ENCODE assay signal across 22 mouse cellular contexts in the genomic region with DNA sequence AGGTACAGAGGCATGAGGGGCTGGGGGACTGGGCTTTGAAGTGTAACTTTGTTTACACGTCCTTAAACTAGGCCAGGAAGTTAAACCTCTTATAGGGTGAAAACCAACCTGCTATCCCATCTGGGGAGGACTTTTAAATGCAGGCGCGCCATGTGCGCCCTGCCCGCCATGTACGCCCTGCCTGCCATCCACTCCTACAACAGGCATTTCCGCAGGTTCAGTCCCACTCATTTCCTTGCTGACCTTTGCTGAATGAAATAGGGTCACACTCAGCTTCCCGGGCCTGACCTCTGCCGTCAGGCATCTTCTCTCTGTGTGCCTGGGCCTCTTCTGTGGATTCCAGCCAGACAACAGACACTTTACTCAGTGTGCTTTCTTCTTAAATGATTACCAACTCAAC. TPM values are rescaled to one million over a fixed set of nuclear protein-coding genes. Genes with fewer than 3 reads are reported as not detected.
A peak's percentile ranks its signal among the peaks of the same experiment; 100 is the strongest.
DNase-seq lines count a peak whose midpoint lies in the region; ATAC-seq and TF ChIP-seq lines count a peak whose summit lies in the region.
"Had no signal": no experiment of that assay in that cellular context is flagged by ENCODE, and none has a peak within 500 bp of the region (broad histone marks: within the 10 kb centered on the region; RNA-seq: fewer than 3 reads in every experiment).

No protein-coding gene starts in this region.

- H3K27ac ChIP-seq in hindbrain, embryonic 10.5 days = no peak overlapping the region
- H3K27ac ChIP-seq in hindbrain, embryonic 14.5 days = no peak overlapping the region
- peak overlapping the region; percentile 28; the same call in 1 of the 2 replicates for H3K27ac ChIP-seq in midbrain, embryonic 10.5 days (replicated peaks)
- no peak overlapping the region for H3K27ac ChIP-seq in midbrain, postnatal 0 days (ENCODE audit: low read depth, low read length)
- H3K27ac ChIP-seq in embryonic facial prominence, embryonic 10.5 days (replicated peaks) = peak overlapping the region; percentile 75
- no peak overlapping the region; the same call in 1 of the 2 replicates for H3K27ac ChIP-seq in limb, embryonic 11.5 days (replicated peaks; ENCODE audit: low read depth, low read length)
- no peak overlapping the region for H3K27ac ChIP-seq in hindbrain, embryonic 12.5 days
- H3K27ac ChIP-seq: forebrain, embryonic 10.5 days; hindbrain, postnatal 0 days; liver, embryonic 13.5 days; stomach, embryonic 15.5 days had no signal

- H3K9ac ChIP-seq in hindbrain, embryonic 14.5 days = no peak overlapping the region
- no peak overlapping the region for H3K9ac ChIP-seq in midbrain, postnatal 0 days (replicated peaks; ENCODE audit: low read length, poor library complexity, severe bottlenecking)
- H3K9ac ChIP-seq in limb, embryonic 11.5 days (ENCODE audit: low read length) = no peak overlapping the region
- no peak overlapping the region for H3K9ac ChIP-seq in hindbrain, embryonic 12.5 days
- H3K9ac ChIP-seq: liver, embryonic 13.5 days; stomach, embryonic 15.5 days had no signal

- WGBS in hindbrain, embryonic 10.5 days = 51% methylated on average over 9 of the region's 9 CpGs
- WGBS in hindbrain, embryonic 14.5 days = 70% methylated on average over 9 of the region's 9 CpGs
- 60% methylated on average over 9 of the region's 9 CpGs for WGBS in midbrain, embryonic 10.5 days
- 80% methylated on average over 9 of the region's 9 CpGs for WGBS in midbrain, postnatal 0 days
- 43% methylated on average over 9 of the region's 9 CpGs for WGBS in embryonic facial prominence, embryonic 10.5 days
- 45% methylated on average over 9 of the region's 9 CpGs for WGBS in limb, embryonic 11.5 days
- 58% methylated on average over 9 of the region's 9 CpGs for WGBS in hindbrain, embryonic 12.5 days

- no peak overlapping the region for H3K4me3 ChIP-seq in hindbrain, embryonic 10.5 days
- no peak overlapping the region for H3K4me3 ChIP-seq in hindbrain, embryonic 14.5 days (replicated peaks; ENCODE audit: low read length)
- H3K4me3 ChIP-seq in midbrain, embryonic 10.5 days = no peak overlapping the region
- H3K4me3 ChIP-seq in midbrain, postnatal 0 days (ENCODE audit: low read depth, low read length) = no peak overlapping the region
- no peak overlapping the region for H3K4me3 ChIP-seq in embryonic facial prominence, embryonic 10.5 days
- no peak overlapping the region for H3K4me3 ChIP-seq in limb, embryonic 11.5 days (ENCODE audit: low read depth, low read length)
- no peak overlapping the region for H3K4me3 ChIP-seq in hindbrain, embryonic 12.5 days
- H3K4me3 ChIP-seq: forebrain, embryonic 10.5 days; liver, embryonic 13.5 days; myocyte; stomach, embryonic 15.5 days had no signal

- H3K4me2 ChIP-seq in hindbrain, embryonic 14.5 days (replicated peaks) = no peak overlapping the region
- H3K4me2 ChIP-seq in midbrain, postnatal 0 days (ENCODE audit: low read depth, low read length, poor library complexity, severe bottlenecking) = no peak overlapping the region
- H3K4me2 ChIP-seq in limb, embryonic 11.5 days (ENCODE audit: low read depth, severe bottlenecking) = no peak overlapping the region
- H3K4me2 ChIP-seq in hindbrain, embryonic 12.5 days (replicated peaks) = no peak overlapping the region
- H3K4me2 ChIP-seq: liver, embryonic 13.5 days; stomach, embryonic 15.5 days had no signal

- H3K4me1 ChIP-seq in hindbrain, embryonic 10.5 days (replicated peaks) = peaks cover 14% of the 10 kb centered on the region
- H3K4me1 ChIP-seq in hindbrain, embryonic 14.5 days (replicated peaks; ENCODE audit: control insufficient read depth, insufficient read depth, low read length) = no peaks in the 10 kb centered on the region
- peaks cover 8% of the 10 kb centered on the region for H3K4me1 ChIP-seq in midbrain, embryonic 10.5 days
- H3K4me1 ChIP-seq in midbrain, postnatal 0 days (ENCODE audit: insufficient read depth, low read length) = no peaks in the 10 kb centered on the region
- peaks cover 34% of the 10 kb centered on the region for H3K4me1 ChIP-seq in embryonic facial prominence, embryonic 10.5 days
- peaks cover 22% of the 10 kb centered on the region for H3K4me1 ChIP-seq in limb, embryonic 11.5 days (ENCODE audit: control insufficient read depth, insufficient read depth, low read length)
- peaks cover 4% of the 10 kb centered on the region; the same call in 1 of the 2 replicates for H3K4me1 ChIP-seq in hindbrain, embryonic 12.5 days
- H3K4me1 ChIP-seq: liver, embryonic 13.5 days; stomach, embryonic 15.5 days had no signal

- ATAC-seq in hindbrain, embryonic 14.5 days (ENCODE audit: low FRiP score) = no peak
- ATAC-seq in midbrain, postnatal 0 days (ENCODE audit: low FRiP score) = no peak
- 0 out of 2 replicates have a peak, but pooled peaks have one; percentile 31 for ATAC-seq in limb, embryonic 11.5 days (ENCODE audit: insufficient number of reproducible peaks, low FRiP score, low TSS enrichment, low read depth)
- ATAC-seq in hindbrain, embryonic 12.5 days (ENCODE audit: low FRiP score) = no peak
- ATAC-seq: hindbrain, postnatal 0 days; intestine, postnatal 0 days had no signal

- DNase-seq in hindbrain, embryonic 10.5 days (ENCODE audit: low spot score) = peak; percentile 18
- DNase-seq in hindbrain, embryonic 14.5 days (ENCODE audit: low spot score) = no peak
- DNase-seq in midbrain, embryonic 10.5 days (ENCODE audit: low spot score) = no peak
- DNase-seq in midbrain, postnatal 0 days (ENCODE audit: low spot score) = no peak
- peak; percentile 47 for DNase-seq in embryonic facial prominence, embryonic 10.5 days (ENCODE audit: low spot score)
- DNase-seq in limb, embryonic 11.5 days (ENCODE audit: low spot score) = peak; percentile 36
- no peak for DNase-seq in ovary, adult 18-20 months (ENCODE audit: low spot score)
- DNase-seq: adrenal gland, adult 8-10 months; cerebellum, adult 9-10 months; left cerebral cortex, postnatal 4 days; liver, embryonic 13.5 days; lung, postnatal 10 days; midbrain, embryonic 14.5 days; right cerebral cortex, postnatal 25 days; thymus, adult 18-20 months; thymus, postnatal 4 days had no signal

- peaks cover 27% of the 10 kb centered on the region for H3K36me3 ChIP-seq in hindbrain, embryonic 10.5 days
- H3K36me3 ChIP-seq in hindbrain, embryonic 14.5 days (replicated peaks; ENCODE audit: control insufficient read depth, insufficient read depth) = no peaks in the 10 kb centered on the region
- peaks cover 26% of the 10 kb centered on the region for H3K36me3 ChIP-seq in midbrain, embryonic 10.5 days
- H3K36me3 ChIP-seq in midbrain, postnatal 0 days (ENCODE audit: insufficient read depth, low read length) = no peaks in the 10 kb centered on the region; the same call in 1 of the 2 replicates
- H3K36me3 ChIP-seq in embryonic facial prominence, embryonic 10.5 days (replicated peaks) = peaks cover 37% of the 10 kb centered on the region
- H3K36me3 ChIP-seq in limb, embryonic 11.5 days (ENCODE audit: control insufficient read depth, insufficient read depth, low read length) = peaks cover 5% of the 10 kb centered on the region; the same call in 1 of the 2 replicates
- peaks cover 9% of the 10 kb centered on the region for H3K36me3 ChIP-seq in hindbrain, embryonic 12.5 days

- TF ChIP-seq CTCF in midbrain, postnatal 0 days (IDR thresholded peaks at IDR 0.05) = no peak

- H3K9me3 ChIP-seq in hindbrain, embryonic 10.5 days = peaks cover 14% of the 10 kb centered on the region
- H3K9me3 ChIP-seq in hindbrain, embryonic 14.5 days (ENCODE audit: control insufficient read depth, low read length) = peaks cover 10% of the 10 kb centered on the region
- peaks cover 19% of the 10 kb centered on the region for H3K9me3 ChIP-seq in midbrain, embryonic 10.5 days (replicated peaks)
- no peaks in the 10 kb centered on the region for H3K9me3 ChIP-seq in midbrain, postnatal 0 days (ENCODE audit: low read length)
- peaks cover 10% of the 10 kb centered on the region for H3K9me3 ChIP-seq in embryonic facial prominence, embryonic 10.5 days
- peaks cover 3% of the 10 kb centered on the region; the same call in 1 of the 2 replicates for H3K9me3 ChIP-seq in limb, embryonic 11.5 days (ENCODE audit: control insufficient read depth, low read length)
- peaks cover 7% of the 10 kb centered on the region for H3K9me3 ChIP-seq in hindbrain, embryonic 12.5 days (replicated peaks)
- H3K9me3 ChIP-seq: liver, embryonic 13.5 days; stomach, embryonic 15.5 days had no signal

- H3K27me3 ChIP-seq in hindbrain, embryonic 10.5 days (ENCODE audit: insufficient read depth, poor library complexity, severe bottlenecking) = no peaks in the 10 kb centered on the region
- H3K27me3 ChIP-seq in hindbrain, embryonic 14.5 days (ENCODE audit: control insufficient read depth, insufficient read depth, low read length) = no peaks in the 10 kb centered on the region
- no peaks in the 10 kb centered on the region for H3K27me3 ChIP-seq in midbrain, embryonic 10.5 days (ENCODE audit: low read depth, poor library complexity, severe bottlenecking)
- no peaks in the 10 kb centered on the region for H3K27me3 ChIP-seq in midbrain, postnatal 0 days (ENCODE audit: insufficient read depth, low read length)
- no peaks in the 10 kb centered on the region for H3K27me3 ChIP-seq in embryonic facial prominence, embryonic 10.5 days (replicated peaks; ENCODE audit: low read depth, poor library complexity, severe bottlenecking)
- H3K27me3 ChIP-seq in limb, embryonic 11.5 days (ENCODE audit: control insufficient read depth, insufficient read depth, low read length) = no peaks in the 10 kb centered on the region
- H3K27me3 ChIP-seq in hindbrain, embryonic 12.5 days = no peaks in the 10 kb centered on the region
- H3K27me3 ChIP-seq: liver, embryonic 13.5 days; stomach, embryonic 15.5 days had no signal

RNA-seq across cellular contexts. Expression of gene Dera, which starts 50.3 kb away (rescaled TPM):
- polyA plus RNA-seq in hindbrain, embryonic 10.5 days (2016; fragmentation: Nextera tagmentation; extraction: Ambion mirVana) = 67.0 and 72.0 TPM in 2 replicates
- polyA plus RNA-seq in hindbrain, embryonic 14.5 days (2014; fragmentation: Nextera tagmentation; extraction: Ambion mirVana) = 12.5 and 12.9 TPM in 2 replicates
- polyA plus RNA-seq in midbrain, embryonic 10.5 days (2016; fragmentation: Nextera tagmentation; extraction: Ambion mirVana) = 59.6 and 68.0 TPM in 2 replicates
- 7.3 and 8.7 TPM in 2 replicates for total RNA-seq in midbrain, postnatal 0 days (2014; rRNA removed)
- polyA plus RNA-seq in midbrain, postnatal 0 days (2015; fragmentation: Nextera tagmentation; extraction: Ambion mirVana) = 14.2 and 15.6 TPM in 2 replicates
- polyA plus RNA-seq in embryonic facial prominence, embryonic 10.5 days (2016; fragmentation: Nextera tagmentation; extraction: Ambion mirVana) = 72.3 and 80.2 TPM in 2 replicates
- polyA plus RNA-seq in limb, embryonic 11.5 days (2014; fragmentation: Nextera tagmentation; extraction: Ambion mirVana) = 68.8 and 75.2 TPM in 2 replicates
- polyA plus RNA-seq in hindbrain, embryonic 12.5 days (2016; fragmentation: Nextera tagmentation; extraction: Ambion mirVana) = 39.6 and 39.9 TPM in 2 replicates

Comparison
In these comparisons a context has a peak if more than half of its experiments do, and no peak if none do; other contexts are left out.
1. DNase-seq: peak in hindbrain, embryonic 10.5 days (single experiment), embryonic facial prominence, embryonic 10.5 days (single experiment) and limb, embryonic 11.5 days (single experiment); none in hindbrain, embryonic 14.5 days (single experiment), midbrain, embryonic 10.5 days (single experiment), midbrain, postnatal 0 days (single experiment) and ovary, adult 18-20 months (single experiment).
2. H3K27ac ChIP-seq: peak in midbrain, embryonic 10.5 days (single experiment) and embryonic facial prominence, embryonic 10.5 days (single experiment); none in hindbrain, embryonic 10.5 days (single experiment), hindbrain, embryonic 14.5 days (single experiment), midbrain, postnatal 0 days (single experiment), limb, embryonic 11.5 days (single experiment) and hindbrain, embryonic 12.5 days (single experiment).